Comparison of ENCODE assay signal across 17 mouse cellular contexts in the genomic region with DNA sequence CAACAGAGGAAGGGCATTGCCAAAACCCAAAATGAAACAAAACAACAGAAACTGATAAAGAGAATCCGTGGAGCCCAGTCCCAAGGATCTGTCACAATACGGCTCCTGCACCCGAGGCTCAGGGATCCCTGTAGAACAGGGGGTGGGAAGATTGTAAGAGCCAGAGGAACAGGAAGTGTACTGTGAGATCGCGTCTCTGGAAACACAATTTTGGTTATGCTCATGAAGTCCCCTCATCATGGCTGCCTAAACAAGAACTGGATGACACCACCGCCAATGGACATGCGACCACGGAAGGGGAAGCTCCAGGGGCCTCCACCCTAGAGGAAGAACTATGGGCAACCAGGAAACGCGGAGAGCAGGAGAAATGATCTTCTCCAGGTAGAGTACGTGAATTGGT.
"Had no signal": no experiment of that assay in that cellular context is flagged by ENCODE, and none has a peak within 500 bp of the region (broad histone marks: within the 10 kb centered on the region; RNA-seq: fewer than 3 reads in every experiment).

No protein-coding gene starts in this region.

- H3K9ac ChIP-seq: lung, embryonic 15.5 days; midbrain, embryonic 12.5 days; midbrain, embryonic 15.5 days; neural tube, embryonic 13.5 days; neural tube, embryonic 15.5 days had no signal

- H3K4me2 ChIP-seq: lung, embryonic 15.5 days; midbrain, embryonic 12.5 days; midbrain, embryonic 15.5 days; neural tube, embryonic 13.5 days; neural tube, embryonic 15.5 days had no signal

- ATAC-seq: lung, postnatal 0 days; midbrain, embryonic 15.5 days had no signal

- H3K36me3 ChIP-seq: lung, embryonic 15.5 days; midbrain, embryonic 10.5 days; midbrain, embryonic 12.5 days; midbrain, embryonic 15.5 days; neural tube, embryonic 13.5 days; neural tube, embryonic 15.5 days had no signal

- DNase-seq: lung, adult 2 months; lung, postnatal 14 days; lung, postnatal 36 days; retina, postnatal 1 day; right cerebral cortex, adult 18-20 months; right cerebral cortex, postnatal 25 days; right cerebral cortex, postnatal 4 days; spleen, adult 18-20 months; thymus, adult 18-20 months; thymus, postnatal 14 days had no signal

- H3K27ac ChIP-seq: lung, embryonic 15.5 days; midbrain, embryonic 10.5 days; midbrain, embryonic 12.5 days; midbrain, embryonic 15.5 days; neural tube, embryonic 13.5 days; neural tube, embryonic 15.5 days had no signal

- H3K9me3 ChIP-seq: lung, embryonic 15.5 days; midbrain, embryonic 10.5 days; midbrain, embryonic 12.5 days; midbrain, embryonic 15.5 days; neural tube, embryonic 13.5 days; neural tube, embryonic 15.5 days had no signal

- H3K4me3 ChIP-seq: lung, embryonic 15.5 days; midbrain, embryonic 10.5 days; midbrain, embryonic 12.5 days; midbrain, embryonic 15.5 days; neural tube, embryonic 13.5 days; neural tube, embryonic 15.5 days had no signal

- H3K27me3 ChIP-seq: lung, embryonic 15.5 days; neural tube, embryonic 15.5 days had no signal
